Mouse (Mus musculus) cerebellum, adult 2 months (tissue): Measurements from ENCODE around the gene Ddx10. TPM values are rescaled to one million over a fixed set of nuclear protein-coding genes. Genes with fewer than 3 reads are reported as not detected.

Source experiments
- DNase-seq, 2 experiments: peaks; one replicate each; pipeline ENCODE4 v3.0.0; 2021
- H3K27ac ChIP-seq: fragments of 200-500 bp; 2 replicates; pipeline ENCODE4 v1.5.1; 2012; ENCODE audit warnings: low read length, control low read depth, inconsistent platforms; ENCODE audit not compliant: insufficient read depth
- H3K27me3 ChIP-seq: fragments of 200-500 bp; 2 replicates; pipeline ENCODE4 v1.6.1; 2012; ENCODE audit warnings: inconsistent platforms, mild to moderate bottlenecking, low read length, moderate library complexity; ENCODE audit not compliant: control insufficient read depth, insufficient read depth
- H3K4me1 ChIP-seq: fragments of 200-500 bp; 2 replicates; pipeline ENCODE4 v1.6.1; 2011; ENCODE audit warnings: low read length; ENCODE audit not compliant: control insufficient read depth, insufficient read depth
- H3K4me3 ChIP-seq: fragments of 200-500 bp; replicated peaks from 2 replicates; pipeline ENCODE3; 2011; ENCODE audit warnings: mild to moderate bottlenecking, low read depth, low read length, control low read depth; ENCODE audit not compliant: insufficient read depth
- CTCF ChIP-seq: fragments of 200-500 bp; IDR thresholded peaks from 2 replicates; pipeline ENCODE4 v1.5.1; 2011; ENCODE audit warnings: low read depth, mild to moderate bottlenecking, control low read depth, low read length, moderate library complexity, borderline replicate concordance; ENCODE audit not compliant: insufficient read depth
- POLR2A ChIP-seq: fragments of 200-500 bp; IDR thresholded peaks from 2 replicates; pipeline ENCODE4 v1.6.1; 2011; ENCODE audit warnings: low read length, control low read depth, borderline replicate concordance; ENCODE audit not compliant: insufficient read depth
- WGBS: fragments of 180-500 bp; shearing (Covaris S2); methylation state at CpG from one replicate; pipeline ENCODE4 v1.1.7; 2018; 5-methylcytosine and 5-hydroxymethylcytosine counted together
- polyA plus RNA-seq: library from polyadenylated mRNA; depleted of rRNA; stranded (reverse); fragments of >200 nt; gene quantifications from 2 replicates; pipeline ENCODE4 v1.2.3, GENCODE M21; 2012

Gene Ddx10
- polyA plus RNA-seq, 1 experiment = 10.0 TPM

GRCm38 (mm10) chr9:53271281-53272022, 23.6 kb upstream of the Ddx10 start:
- 93% methylated on average over 5 of the region's 5 CpGs for WGBS

GRCm38 (mm10) chr9:53269466-53269755, 21.6 kb upstream of the Ddx10 start:
- Histone ChIP-seq H3K4me3 (no peak overlapping the region), H3K4me1 (no peaks in the 10 kb centered on the region), H3K27me3 (no peaks in the 10 kb centered on the region), H3K27ac (no peak overlapping the region)
- 91% methylated on average over 5 of the region's 5 CpGs for WGBS
- TF ChIP-seq CTCF (no peak), POLR2A (no peak)
- no peak for DNase-seq

More at GRCm38 (mm10) chr9:53271281-53272022, 23.6 kb upstream of the Ddx10 start:
- H3K4me3 ChIP-seq = no peak overlapping the region
- H3K27me3 ChIP-seq = no peaks in the 10 kb centered on the region
- no peaks in the 10 kb centered on the region for H3K4me1 ChIP-seq
- no peak for DNase-seq
- TF ChIP-seq CTCF (no peak), POLR2A (no peak)
- no peak overlapping the region for H3K27ac ChIP-seq

- 63% methylated on average over 5 of the region's 5 CpGs for WGBS
- no peak overlapping the region for H3K4me3 ChIP-seq
- H3K27me3 ChIP-seq = no peaks in the 10 kb centered on the region
- no peak for TF ChIP-seq POLR2A
- TF ChIP-seq CTCF = peak; percentile 19; the same call in 1 of the 2 replicates
- H3K4me1 ChIP-seq = no peaks in the 10 kb centered on the region
- peak; percentile 21 to 38 for DNase-seq
- no peak overlapping the region for H3K27ac ChIP-seq
These were observed 21.0 kb upstream of the Ddx10 start for GRCm38 (mm10) chr9:53268731-53269465.

GRCm38 (mm10) chr9:53268036-53268435, 20.2 kb upstream of the Ddx10 start:
- no peak overlapping the region for H3K27ac ChIP-seq
- H3K4me1 ChIP-seq = no peaks in the 10 kb centered on the region
- 70% methylated on average over 5 of the region's 5 CpGs for WGBS
- no peaks in the 10 kb centered on the region for H3K27me3 ChIP-seq
- no peak overlapping the region for H3K4me3 ChIP-seq
- DNase-seq = no peak
- TF ChIP-seq POLR2A (no peak), CTCF (no peak)

- 57% methylated on average over 2 of the region's 2 CpGs for WGBS
- no peak for DNase-seq
- H3K4me3 ChIP-seq = no peak overlapping the region
- no peaks in the 10 kb centered on the region for H3K27me3 ChIP-seq
- no peaks in the 10 kb centered on the region for H3K4me1 ChIP-seq
- H3K27ac ChIP-seq = no peak overlapping the region
- no peak for TF ChIP-seq CTCF
- no peak for TF ChIP-seq POLR2A
These were observed 17.7 kb upstream of the Ddx10 start for GRCm38 (mm10) chr9:53265589-53265988.

GRCm38 (mm10) chr9:53264387-53264786, 16.5 kb upstream of the Ddx10 start:
- no peak overlapping the region for H3K4me3 ChIP-seq
- H3K4me1 ChIP-seq = no peaks in the 10 kb centered on the region
- H3K27ac ChIP-seq = no peak overlapping the region
- H3K27me3 ChIP-seq = no peaks in the 10 kb centered on the region
- no peak for DNase-seq
- WGBS = 66% methylated on average over 4 of the region's 4 CpGs
- TF ChIP-seq CTCF = no peak
- TF ChIP-seq POLR2A = no peak

- Histone ChIP-seq H3K27ac (no peak overlapping the region), H3K4me1 (no peaks in the 10 kb centered on the region), H3K4me3 (no peak overlapping the region), H3K27me3 (no peaks in the 10 kb centered on the region)
- TF ChIP-seq CTCF (no peak), POLR2A (no peak)
- DNase-seq = no peak
- 67% methylated on average over 6 of the region's 6 CpGs for WGBS
These were observed 10.3 kb upstream of the Ddx10 start for GRCm38 (mm10) chr9:53258199-53258598.

- Histone ChIP-seq H3K4me3 (no peak overlapping the region), H3K4me1 (no peaks in the 10 kb centered on the region), H3K27me3 (no peaks in the 10 kb centered on the region), H3K27ac (no peak overlapping the region)
- TF ChIP-seq CTCF = no peak
- no peak for TF ChIP-seq POLR2A
- no peak for DNase-seq
- WGBS = 29% methylated on average over 3 of the region's 3 CpGs
These were observed 9.9 kb upstream of the Ddx10 start for GRCm38 (mm10) chr9:53257772-53258171.
